Comparison of ENCODE assay signal across 9 mouse cellular contexts in the genomic region with DNA sequence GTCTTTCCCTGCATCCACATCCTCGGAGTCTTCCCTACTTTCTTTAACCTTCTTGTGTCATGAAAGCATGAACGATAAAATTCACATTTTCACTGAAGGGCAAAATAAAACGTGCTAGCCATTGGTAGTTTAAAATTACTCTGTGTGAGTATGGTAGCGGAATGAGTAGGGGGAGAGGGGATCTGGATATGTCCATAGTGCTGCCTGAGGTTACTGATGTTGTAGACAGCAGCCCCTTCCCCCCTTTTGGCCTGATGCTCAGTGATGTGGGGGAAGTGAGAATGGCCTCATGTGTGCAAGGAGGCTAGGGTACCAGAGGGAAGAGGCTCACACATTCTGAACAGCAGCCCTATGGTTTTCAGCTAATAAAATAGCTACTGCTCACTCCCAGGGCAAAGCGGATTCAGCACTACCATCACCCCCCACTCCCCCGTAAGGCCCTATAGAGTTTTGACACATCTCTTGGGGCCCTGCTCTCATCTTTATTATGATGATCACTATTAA. TPM values are rescaled to one million over a fixed set of nuclear protein-coding genes. Genes with fewer than 3 reads are reported as not detected.
DNase-seq lines count a peak whose midpoint lies in the region; ATAC-seq and TF ChIP-seq lines count a peak whose summit lies in the region.
"Had no signal": no experiment of that assay in that cellular context is flagged by ENCODE, and none has a peak within 500 bp of the region (broad histone marks: within the 10 kb centered on the region; RNA-seq: fewer than 3 reads in every experiment).

No protein-coding gene starts in this region.

- no peaks in the 10 kb centered on the region for H3K27me3 ChIP-seq in kidney, adult 2 months (replicated peaks; ENCODE audit: control insufficient read depth, insufficient read depth, low read length)
- H3K27me3 ChIP-seq in forebrain, embryonic 16.5 days (replicated peaks; ENCODE audit: control insufficient read depth, insufficient read depth, low read length) = no peaks in the 10 kb centered on the region
- peaks cover 60% of the 10 kb centered on the region for H3K27me3 ChIP-seq in liver, postnatal 0 days (ENCODE audit: insufficient read depth, low read length)

- intact Hi-C loops in gastrocnemius, postnatal 36 days (cut with DNase I) = loop anchor here (10.0 kb wide), 1 partner anchor 132 kb away; no protein-coding TSS in a partner anchor

- WGBS in kidney, adult 2 months = 32% methylated on average over 6 of the region's 6 CpGs
- 5% methylated on average over 6 of the region's 6 CpGs for WGBS in forebrain, embryonic 16.5 days
- WGBS in liver, postnatal 0 days (ENCODE audit: insufficient replicate concordance) = 15% methylated on average over 6 of the region's 6 CpGs

- peak overlapping the region; percentile 64 for H3K4me2 ChIP-seq in forebrain, embryonic 16.5 days (ENCODE audit: low read length)
- H3K4me2 ChIP-seq in liver, postnatal 0 days (ENCODE audit: low read depth, low read length) = peak overlapping the region; percentile 74

- no peaks in the 10 kb centered on the region for H3K9me3 ChIP-seq in forebrain, embryonic 16.5 days (ENCODE audit: control insufficient read depth, low read length)
- no peaks in the 10 kb centered on the region for H3K9me3 ChIP-seq in liver, postnatal 0 days (ENCODE audit: low read length)

- H3K4me3 ChIP-seq in kidney, adult 2 months (ENCODE audit: insufficient read depth, low read depth, low read length) = peak overlapping the region; percentile 70; the same call in 1 of the 2 replicates
- H3K4me3 ChIP-seq in bone marrow macrophage, adult 2 months (ENCODE audit: insufficient read depth, low read length) = peak overlapping the region; percentile 89
- peak overlapping the region; percentile 67 for H3K4me3 ChIP-seq in forebrain, embryonic 16.5 days (replicated peaks; ENCODE audit: low read length)
- no peak overlapping the region for H3K4me3 ChIP-seq in liver, postnatal 0 days (ENCODE audit: low read depth, low read length)

- no peak for ATAC-seq in forebrain, embryonic 16.5 days
- no peak for ATAC-seq in liver, postnatal 0 days

- TF ChIP-seq EP300 in liver, postnatal 0 days (IDR thresholded peaks at IDR 0.05; ENCODE audit: low read depth) = no peak

- no peaks in the 10 kb centered on the region for H3K36me3 ChIP-seq in kidney, adult 2 months (ENCODE audit: control insufficient read depth, insufficient read depth, low read length)
- H3K36me3 ChIP-seq in forebrain, embryonic 16.5 days (ENCODE audit: control insufficient read depth, insufficient read depth) = no peaks in the 10 kb centered on the region
- H3K36me3 ChIP-seq in liver, postnatal 0 days (replicated peaks; ENCODE audit: insufficient read depth, low read length) = no peaks in the 10 kb centered on the region

- no peaks in the 10 kb centered on the region for H3K4me1 ChIP-seq in kidney, adult 2 months (ENCODE audit: control insufficient read depth, insufficient read depth, low read length)
- peaks cover 25% of the 10 kb centered on the region for H3K4me1 ChIP-seq in bone marrow macrophage, adult 2 months (ENCODE audit: control insufficient read depth, insufficient read depth, low read length)
- H3K4me1 ChIP-seq in forebrain, embryonic 16.5 days (replicated peaks; ENCODE audit: control insufficient read depth, insufficient read depth, low read length) = peaks cover 13% of the 10 kb centered on the region
- peaks cover 3% of the 10 kb centered on the region; the same call in 1 of the 2 replicates for H3K4me1 ChIP-seq in liver, postnatal 0 days (ENCODE audit: insufficient read depth)

- no peak for TF ChIP-seq CTCF in kidney, adult 2 months (conservative IDR thresholded peaks at IDR 0.05; ENCODE audit: insufficient read depth, insufficient read length, low read depth, low read length)
- TF ChIP-seq CTCF in bone marrow macrophage, adult 2 months (IDR thresholded peaks at IDR 0.05; ENCODE audit: low read depth, low read length) = no peak
- no peak for TF ChIP-seq CTCF in liver, postnatal 0 days (IDR thresholded peaks at IDR 0.05; ENCODE audit: low read depth)

- no peak overlapping the region for H3K27ac ChIP-seq in kidney, adult 2 months (ENCODE audit: insufficient read depth, low read depth, low read length)
- H3K27ac ChIP-seq in bone marrow macrophage, adult 2 months (ENCODE audit: insufficient read depth, low read depth, low read length) = no peak overlapping the region
- H3K27ac ChIP-seq in forebrain, embryonic 16.5 days (ENCODE audit: low read length) = peak overlapping the region; percentile 52
- H3K27ac ChIP-seq in liver, postnatal 0 days (ENCODE audit: low read depth) = no peak overlapping the region

- peak overlapping the region; percentile 79 for H3K9ac ChIP-seq in forebrain, embryonic 16.5 days (replicated peaks; ENCODE audit: low read depth, low read length)
- H3K9ac ChIP-seq in liver, postnatal 0 days (replicated peaks) = no peak overlapping the region

- no peak for TF ChIP-seq POLR2A in kidney, adult 2 months (IDR thresholded peaks at IDR 0.05; ENCODE audit: low read depth, low read length)
- TF ChIP-seq POLR2A in bone marrow macrophage, adult 2 months (IDR thresholded peaks at IDR 0.05; ENCODE audit: borderline replicate concordance, low read depth, low read length) = no peak

- no peak for DNase-seq in kidney, adult 2 months
- no peak for DNase-seq in kidney, adult 11 months
- no peak for DNase-seq in liver, postnatal 0 days
- no peak for DNase-seq in spleen, postnatal 4 days (ENCODE audit: low spot score in 2 of 2)
- DNase-seq in gastrocnemius, postnatal 36 days = no peak
- DNase-seq in adrenal gland, postnatal 25 days = no peak

RNA-seq across cellular contexts. Expression of a gene that starts 4.5 kb away (rescaled TPM):
- polyA plus RNA-seq in kidney, adult 2 months (2012; rRNA removed) = 2.0 and 2.1 TPM in 2 replicates
- 1.3 and 2.7 TPM in 2 replicates for polyA plus RNA-seq in bone marrow macrophage, adult 2 months (2012; ENCODE audit: insufficient read depth, insufficient read length, missing spikeins)
- polyA plus RNA-seq in forebrain, embryonic 16.5 days (2015; fragmentation: Nextera tagmentation; extraction: Ambion mirVana) = 36.3 and 43.9 TPM in 2 replicates
- 0.46 and 0.48 TPM in 2 replicates for polyA plus RNA-seq in liver, postnatal 0 days (2015; fragmentation: Nextera tagmentation; extraction: Ambion mirVana)
- 1 to 10 TPM; 5.0 to 5.3 TPM for total RNA-seq in gastrocnemius, postnatal 36 days (2021)
- total RNA-seq in adrenal gland, postnatal 25 days (2021) = 9.8 and 9.9 TPM in 2 replicates
- total RNA-seq: MEL had no signal
